Mouse (Mus musculus) spleen, adult 10 weeks (tissue): ENCODE measurements around the gene Ppme1. TPM values are rescaled to one million over a fixed set of nuclear protein-coding genes. Genes with fewer than 3 reads are reported as not detected.

Experiments
- polyA plus RNA-seq: library from polyadenylated mRNA; stranded (reverse); fragments of 350-450 nt; fragmentation: Illumina TruSeq; extraction: RNeasy Lipid Tissue Mini Kit (QIAGEN cat#74804); gene quantifications from one replicate; pipeline ENCODE4 v1.2.3, GENCODE M21; 2015; ENCODE audit warnings: low replicate concordance; ENCODE audit not compliant: insufficient read depth

The Ppme1 gene
- polyA plus RNA-seq = 26.0 TPM

GRCm38 (mm10) chr7:100371495-100372451 is at the start of gene Ppme1, which contains the start of gene C2cd3:
Gene Ppme1, minus strand, starts transcription at chr7:100372307.
Gene C2cd3, plus strand, starts transcription at chr7:100372233.

GRCm38 (mm10) chr7:100285383-100285782 is 86.7 kb downstream of the Ppme1 start, which contains the start of gene P4ha3:
Gene P4ha3, plus strand, starts transcription at chr7:100285520.

Other genes with a start within 250 kb of the Ppme1 start
- gene Lipt2, start 213.0 kb downstream of the Ppme1 start, polyA plus RNA-seq = 5.8 TPM
- gene Kcne3, start 195.8 kb downstream of the Ppme1 start, polyA plus RNA-seq = 4.0 TPM
- 13.3 TPM for gene Pgm2l1, start 144.9 kb downstream of the Ppme1 start, polyA plus RNA-seq
- gene P4ha3, start 86.8 kb downstream of the Ppme1 start, polyA plus RNA-seq = 0.40 TPM
- 52.0 TPM for gene C2cd3, start 74 bp downstream of the Ppme1 start, polyA plus RNA-seq
- 0.88 TPM for gene Ucp3, start 100.7 kb upstream of the Ppme1 start, polyA plus RNA-seq
- 524 TPM for gene Ucp2, start 121.0 kb upstream of the Ppme1 start, polyA plus RNA-seq
- gene Dnajb13, start 142.7 kb upstream of the Ppme1 start, polyA plus RNA-seq = 3.4 TPM
- gene Coa4, start 164.8 kb upstream of the Ppme1 start, polyA plus RNA-seq = 19.0 TPM
- 85.5 TPM for gene Rab6a, start 235.1 kb upstream of the Ppme1 start, polyA plus RNA-seq
- gene Mrpl48, start 236.0 kb upstream of the Ppme1 start, polyA plus RNA-seq = 63.8 TPM